Mouse (Mus musculus) embryonic fibroblast, embryonic 13.5 days (primary cell): Measurements from ENCODE around the gene Evi2a.

Experiments
- CTCF ChIP-seq: IDR thresholded peaks from 2 replicates; pipeline ENCODE4 v1.5.1; 2011; ENCODE audit warnings: mild to moderate bottlenecking, control low read depth, low read length, moderate library complexity, borderline replicate concordance; ENCODE audit not compliant: insufficient read depth
- POLR2A ChIP-seq: IDR thresholded peaks from 2 replicates; pipeline ENCODE4 v1.6.1; 2011; ENCODE audit warnings: low read depth, mild to moderate bottlenecking, control low read depth, low read length, moderate library complexity

GRCm38 (mm10) chr11:79560536-79560935, 30.1 kb upstream of the Evi2a start:
- TF ChIP-seq CTCF, result no peak
- TF ChIP-seq POLR2A, result no peak
